Mouse (Mus musculus) C2C12 (cell line): ENCODE data around the gene 3110082I17Rik.

Experiments
- CTCF ChIP-seq: IDR thresholded peaks from one replicate; pipeline ENCODE4 v1.5.1; 2011; ENCODE audit not compliant: control insufficient read depth, insufficient read depth, insufficient read length
- FOSL1 ChIP-seq: IDR thresholded peaks from one replicate; pipeline ENCODE4 v1.8.0; 2011; ENCODE audit warnings: mild to moderate bottlenecking, low read length; ENCODE audit not compliant: poor library complexity, insufficient read depth, severe bottlenecking
- MAX ChIP-seq: IDR thresholded peaks from one replicate; pipeline ENCODE4 v1.6.1; 2011; ENCODE audit warnings: mild to moderate bottlenecking, control low read depth
- MYOD1 ChIP-seq: IDR thresholded peaks from one replicate; pipeline ENCODE4 v1.6.1; 2011; ENCODE audit warnings: low read depth; ENCODE audit not compliant: control insufficient read depth, insufficient read length
- MYOG ChIP-seq: IDR thresholded peaks from one replicate; pipeline ENCODE4 v1.6.1; 2011; ENCODE audit not compliant: control insufficient read depth, insufficient read length; ENCODE audit errors: extremely low read depth
- USF1 ChIP-seq: IDR thresholded peaks from one replicate; pipeline ENCODE4 v1.6.1; 2011; ENCODE audit warnings: low read depth, mild to moderate bottlenecking, control low read depth, moderate library complexity

GRCm38 (mm10) chr5:139321331-139321730, 139.0 kb downstream of the 3110082I17Rik start:
- no peak for TF ChIP-seq CTCF
- no peak for TF ChIP-seq FOSL1
- no peak for TF ChIP-seq MAX
- TF ChIP-seq USF1 = no peak
- TF ChIP-seq MYOD1 = no peak
- TF ChIP-seq MYOG = no peak
